Mouse (Mus musculus) neural tube, embryonic 13.5 days (tissue): Measurements from ENCODE around the gene Gm45021. TPM values are rescaled to one million over a fixed set of nuclear protein-coding genes. Genes with fewer than 3 reads are reported as not detected.

Experiments used
- ATAC-seq: fragments of 200-750 bp; cut with Nextera tagmentation; 2 replicates; pipeline ENCODE4 v1.8.0; 2017; ENCODE audit warnings: low read depth, mild to moderate bottlenecking, moderate TSS enrichment, moderate library complexity
- H3K27ac ChIP-seq: fragments of 300-500 bp; sonication (generic); replicated peaks from 2 replicates; pipeline ENCODE4 v1.5.1; 2015; ENCODE audit warnings: moderate library complexity, mild to moderate bottlenecking, inconsistent platforms
- H3K27me3 ChIP-seq: fragments of 300-500 bp; sonication (generic); 2 replicates; pipeline ENCODE4 v1.6.1; 2015; ENCODE audit warnings: mild to moderate bottlenecking, inconsistent platforms
- H3K36me3 ChIP-seq: fragments of 300-500 bp; sonication (generic); 2 replicates; pipeline ENCODE4 v1.6.1; 2015; ENCODE audit warnings: mild to moderate bottlenecking, inconsistent platforms
- H3K4me1 ChIP-seq: fragments of 300-500 bp; sonication (generic); replicated peaks from 2 replicates; pipeline ENCODE4 v1.6.1; 2015; ENCODE audit warnings: inconsistent platforms
- H3K4me2 ChIP-seq: fragments of 300-500 bp; sonication (generic); 2 replicates; pipeline ENCODE4 v1.6.1; 2015; ENCODE audit warnings: inconsistent platforms, mild to moderate bottlenecking, moderate library complexity
- H3K4me3 ChIP-seq: fragments of 300-500 bp; sonication (generic); 2 replicates; pipeline ENCODE4 v1.5.1; 2015; ENCODE audit warnings: mild to moderate bottlenecking, inconsistent platforms
- H3K9ac ChIP-seq: fragments of 300-500 bp; sonication (generic); 2 replicates; pipeline ENCODE4 v1.6.1; 2015; ENCODE audit warnings: moderate library complexity, mild to moderate bottlenecking, inconsistent platforms
- H3K9me3 ChIP-seq: fragments of 300-500 bp; sonication (generic); 2 replicates; pipeline ENCODE4 v1.6.1; 2016; ENCODE audit warnings: inconsistent platforms
- WGBS: fragments of 180-500 bp; shearing (Covaris S2); methylation state at CpG from one replicate; pipeline ENCODE4 v1.1.7; 2015; 5-methylcytosine and 5-hydroxymethylcytosine counted together
- polyA plus RNA-seq: library from polyadenylated mRNA; unstranded; fragments of >200 nt; fragmentation: Nextera tagmentation; extraction: Ambion mirVana; gene quantifications from 2 replicates; pipeline ENCODE4 v1.2.1, GENCODE M21; 2015

Gm45021 gene
- polyA plus RNA-seq, 1 experiment from 2014 or later = not detected

GRCm38 (mm10) chr6:48555104-48555890 is 34.1 kb upstream of the Gm45021 start:
- Histone ChIP-seq H3K4me1 (peaks cover 21% of the 10 kb centered on the region), H3K27me3 (no peaks in the 10 kb centered on the region), H3K9me3 (no peaks in the 10 kb centered on the region), H3K9ac (peak overlapping the region; percentile 90), H3K4me3 (peak overlapping the region; percentile 55), H3K36me3 (peaks cover 28% of the 10 kb centered on the region), H3K27ac (peak overlapping the region; percentile 96), H3K4me2 (peak overlapping the region; percentile 73)
- WGBS = 34% methylated on average over 13 of the region's 14 CpGs
- ATAC-seq = peak; percentile 84

DNA sequence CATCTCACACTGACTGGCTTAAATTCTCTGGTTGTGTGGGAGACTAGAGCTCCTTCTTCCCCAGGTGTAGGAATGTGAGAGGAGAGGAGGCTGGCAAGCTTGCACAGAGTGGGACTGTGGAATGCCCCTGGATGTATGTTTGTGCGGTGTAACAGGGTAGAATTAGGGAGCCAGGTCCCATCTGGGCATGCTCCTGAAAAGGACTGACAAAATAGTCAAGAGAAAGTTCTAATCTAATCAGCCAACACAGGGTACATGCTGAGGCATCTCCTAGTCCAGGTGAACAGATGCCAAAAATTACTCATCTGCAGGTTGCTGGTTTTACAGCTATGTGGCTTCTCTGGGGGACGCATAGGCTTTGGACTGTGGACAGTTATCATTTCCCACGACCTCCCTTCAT is 33.5 kb upstream of the Gm45021 start:
- H3K9me3 ChIP-seq = no peaks in the 10 kb centered on the region
- peak overlapping the region; percentile 96; the same call in 1 of the 2 replicates for H3K27ac ChIP-seq
- no peaks in the 10 kb centered on the region for H3K27me3 ChIP-seq
- 87% methylated on average over 3 of the region's 3 CpGs for WGBS
- peaks cover 21% of the 10 kb centered on the region for H3K4me1 ChIP-seq
- peaks cover 32% of the 10 kb centered on the region for H3K36me3 ChIP-seq
- peak overlapping the region; percentile 73 for H3K4me2 ChIP-seq
- ATAC-seq = no peak
- H3K9ac ChIP-seq = peak overlapping the region; percentile 90; the same call in 1 of the 2 replicates
- no peak overlapping the region for H3K4me3 ChIP-seq

- H3K36me3 ChIP-seq = peaks cover 57% of the 10 kb centered on the region
Observed at GRCm38 (mm10) chr6:48565693-48566310, 23.6 kb upstream of the Gm45021 start.

DNA sequence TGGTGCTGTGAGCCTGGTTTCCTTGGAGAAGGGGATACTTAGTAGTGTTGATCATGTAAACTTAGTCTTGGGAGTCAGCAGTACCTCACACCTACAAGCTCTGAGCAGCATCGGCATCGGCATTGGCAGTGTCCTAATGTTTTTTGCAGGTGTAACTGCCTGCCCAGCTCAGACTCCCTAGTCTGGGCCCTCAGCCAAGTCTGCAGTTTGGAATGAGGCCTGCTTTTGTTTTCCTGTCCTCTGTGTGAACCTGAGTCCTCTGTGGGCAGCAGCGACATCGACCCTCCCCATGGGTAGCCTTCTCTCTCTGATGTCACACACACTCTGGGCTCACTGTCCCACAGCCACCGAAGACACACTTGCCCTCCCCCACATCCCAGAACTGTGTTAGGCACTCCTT is 23.1 kb upstream of the Gm45021 start:
- peaks cover 57% of the 10 kb centered on the region for H3K36me3 ChIP-seq
- WGBS = 50% methylated on average over 5 of the region's 5 CpGs

More at GRCm38 (mm10) chr6:48565693-48566310, 23.6 kb upstream of the Gm45021 start:
- H3K27ac ChIP-seq = peak overlapping the region; percentile 23; the same call in 1 of the 2 replicates
- WGBS = 91% methylated on average over 4 of the region's 4 CpGs
- no peaks in the 10 kb centered on the region for H3K27me3 ChIP-seq
- H3K4me1 ChIP-seq = peaks cover 21% of the 10 kb centered on the region
- H3K4me2 ChIP-seq = no peak overlapping the region
- ATAC-seq = no peak
- no peak overlapping the region for H3K9ac ChIP-seq
- H3K4me3 ChIP-seq = no peak overlapping the region
- H3K9me3 ChIP-seq = peaks cover 3% of the 10 kb centered on the region; the same call in 1 of the 2 replicates

GRCm38 (mm10) chr6:48568036-48568984 is 21.1 kb upstream of the Gm45021 start:
- H3K4me2 ChIP-seq = no peak overlapping the region
- no peak overlapping the region; the same call in 1 of the 2 replicates for H3K9ac ChIP-seq
- H3K27me3 ChIP-seq = no peaks in the 10 kb centered on the region
- peaks cover 3% of the 10 kb centered on the region; the same call in 1 of the 2 replicates for H3K9me3 ChIP-seq
- H3K4me3 ChIP-seq = no peak overlapping the region
- peaks cover 50% of the 10 kb centered on the region for H3K36me3 ChIP-seq
- H3K4me1 ChIP-seq = peaks cover 21% of the 10 kb centered on the region
- H3K27ac ChIP-seq = 0 out of 2 replicates have a peak overlapping the region, but pooled peaks have one; percentile 2
- WGBS = 88% methylated on average over 21 of the region's 21 CpGs
- peak; percentile 36; the same call in 1 of the 2 replicates for ATAC-seq

More for the DNA sequence above, 23.1 kb upstream of the Gm45021 start:
- Histone ChIP-seq H3K4me2 (no peak overlapping the region), H3K9ac (no peak overlapping the region), H3K4me3 (no peak overlapping the region), H3K4me1 (peaks cover 21% of the 10 kb centered on the region), H3K9me3 (peaks cover 3% of the 10 kb centered on the region; the same call in 1 of the 2 replicates), H3K27me3 (no peaks in the 10 kb centered on the region), H3K27ac (peak overlapping the region; percentile 23; the same call in 1 of the 2 replicates)
- no peak for ATAC-seq

DNA sequence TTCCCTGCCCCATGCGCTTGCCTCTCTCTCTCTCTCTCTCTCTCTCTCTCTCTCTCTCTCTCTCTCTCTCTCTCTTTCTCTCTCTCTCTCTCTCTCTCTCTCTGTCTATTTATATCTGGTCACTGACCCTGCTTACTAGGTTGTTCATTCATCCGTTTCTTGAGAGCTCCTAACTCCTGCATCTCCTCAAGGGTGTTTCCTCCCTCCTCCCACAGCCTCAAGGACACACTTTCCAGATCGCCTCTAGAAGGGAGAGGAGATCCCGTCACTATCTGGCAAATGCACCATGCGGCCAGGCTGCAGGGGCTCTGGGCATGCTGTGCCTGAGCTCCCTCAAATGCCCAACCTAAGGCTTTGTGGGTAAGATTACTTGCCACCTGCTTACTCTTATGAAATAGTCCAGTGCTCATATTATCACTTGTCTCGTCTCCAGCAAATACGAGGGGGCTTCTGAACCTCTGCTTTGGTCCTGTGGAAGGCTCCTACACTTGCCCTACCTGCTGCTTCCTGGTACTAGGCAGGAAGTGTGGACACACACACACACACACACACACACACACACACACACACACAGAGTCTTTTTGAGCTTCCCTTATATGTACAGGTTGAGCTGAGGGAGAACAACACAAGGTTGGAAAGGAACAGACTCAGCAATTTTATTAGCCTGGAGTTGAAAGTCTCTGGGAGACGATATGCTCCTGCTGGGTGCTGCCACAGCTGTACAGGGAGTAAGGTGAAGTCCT is 20.2 kb upstream of the Gm45021 start:
- Histone ChIP-seq H3K9ac (no peak overlapping the region), H3K36me3 (peaks cover 42% of the 10 kb centered on the region), H3K9me3 (peaks cover 3% of the 10 kb centered on the region; the same call in 1 of the 2 replicates), H3K4me3 (no peak overlapping the region), H3K4me2 (no peak overlapping the region), H3K27me3 (no peaks in the 10 kb centered on the region), H3K27ac (no peak overlapping the region), H3K4me1 (peaks cover 21% of the 10 kb centered on the region)
- 87% methylated on average over 8 of the region's 8 CpGs for WGBS
- ATAC-seq = no peak

DNA sequence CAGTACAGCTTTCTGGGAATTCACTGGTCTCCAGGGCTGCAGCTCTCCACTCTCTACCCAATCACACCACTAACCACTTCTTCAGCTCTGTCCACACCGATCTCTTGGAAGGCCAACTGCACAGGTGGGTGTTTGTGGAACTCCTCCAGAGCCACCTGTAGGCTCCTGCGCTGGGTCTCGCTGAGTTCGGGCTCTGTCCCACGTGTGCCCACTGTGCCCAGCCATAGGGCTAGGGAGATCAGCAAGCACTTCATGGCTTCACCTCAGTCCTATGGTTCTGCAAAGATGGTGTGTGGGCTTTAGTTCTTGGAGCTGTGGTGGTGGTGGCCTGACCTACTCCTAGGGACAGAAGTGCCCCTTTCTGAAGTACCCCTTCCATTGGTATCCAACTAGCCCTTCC is 17.4 kb upstream of the Gm45021 start:
- no peak overlapping the region for H3K9ac ChIP-seq
- peaks cover 24% of the 10 kb centered on the region for H3K36me3 ChIP-seq
- H3K4me2 ChIP-seq = no peak overlapping the region
- peaks cover 3% of the 10 kb centered on the region; the same call in 1 of the 2 replicates for H3K9me3 ChIP-seq
- H3K27ac ChIP-seq = no peak overlapping the region
- no peak overlapping the region for H3K4me3 ChIP-seq
- ATAC-seq = no peak
- 0 out of 2 replicates have a peak, but pooled peaks cover 8% of the 10 kb centered on the region for H3K4me1 ChIP-seq
- no peaks in the 10 kb centered on the region for H3K27me3 ChIP-seq
- 91% methylated on average over 5 of the region's 5 CpGs for WGBS

DNA sequence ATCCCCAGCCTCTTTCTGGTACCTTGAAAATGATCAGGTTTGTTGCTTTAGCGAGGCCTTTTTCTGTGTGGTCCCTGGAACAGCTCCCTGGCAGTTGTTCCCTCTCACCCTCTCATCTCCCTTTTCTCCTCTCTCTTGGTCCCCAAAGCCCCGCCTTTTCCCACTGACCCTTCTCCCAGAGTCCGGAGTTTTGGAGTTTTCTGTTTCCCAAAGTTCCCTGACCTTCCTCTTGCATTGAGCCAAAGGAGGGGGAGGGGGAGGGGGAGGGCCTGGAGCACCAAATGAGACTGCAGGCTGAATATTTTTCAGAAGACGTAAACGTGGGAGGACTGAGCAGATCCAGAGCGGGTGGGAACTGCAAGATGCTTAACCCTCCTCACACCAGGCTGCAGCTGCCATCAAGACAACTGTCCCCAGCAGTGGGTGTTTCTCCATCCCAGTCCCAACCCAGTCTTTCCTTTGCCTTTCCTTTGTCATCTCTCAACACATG is 16.8 kb upstream of the Gm45021 start, which contains the start of gene Rarres2:
Gene Rarres2 (minus strand): TSS at position 218 of the 490 bp plus-strand sequence.
- WGBS = 29% methylated on average over 6 of the region's 6 CpGs
- no peak for ATAC-seq
- H3K9ac ChIP-seq = no peak within 1 kb of the TSS

DNA sequence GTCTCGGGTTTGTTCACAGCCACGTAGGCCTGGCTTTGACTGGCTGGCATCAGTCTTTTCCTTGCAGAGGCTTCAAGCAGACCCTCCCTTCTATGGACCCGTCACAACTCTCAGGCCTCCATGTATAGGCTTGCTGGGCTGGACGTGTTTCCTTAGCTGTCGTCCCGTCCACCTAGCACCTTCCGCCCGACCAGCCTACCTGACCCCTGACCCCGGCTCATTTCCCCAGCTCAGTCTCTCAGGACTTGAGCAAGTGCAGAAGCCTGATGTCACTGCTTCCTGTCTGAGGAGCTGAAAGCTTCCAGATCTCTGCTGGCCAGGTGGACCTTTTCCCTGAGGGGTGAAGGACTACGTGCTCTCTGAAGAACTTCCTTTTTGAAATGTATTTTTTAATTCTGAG is 16.1 kb upstream of the Gm45021 start:
- Histone ChIP-seq H3K9me3 (peaks cover 3% of the 10 kb centered on the region; the same call in 1 of the 2 replicates), H3K27ac (no peak overlapping the region), H3K4me2 (no peak overlapping the region), H3K9ac (no peak overlapping the region), H3K4me3 (no peak overlapping the region), H3K4me1 (0 out of 2 replicates have a peak, but pooled peaks cover 4% of the 10 kb centered on the region), H3K27me3 (no peaks in the 10 kb centered on the region), H3K36me3 (peaks cover 20% of the 10 kb centered on the region)
- no peak for ATAC-seq
- 72% methylated on average over 10 of the region's 10 CpGs for WGBS

More for the DNA sequence above, 16.8 kb upstream of the Gm45021 start, which contains the start of gene Rarres2:
- Histone ChIP-seq H3K9me3 (peaks cover 3% of the 10 kb centered on the region; the same call in 1 of the 2 replicates), H3K4me1 (0 out of 2 replicates have a peak, but pooled peaks cover 8% of the 10 kb centered on the region), H3K27ac (no peak within 1 kb of the TSS), H3K4me2 (no peak within 1 kb of the TSS), H3K36me3 (peaks cover 24% of the 10 kb centered on the region), H3K4me3 (no peak within 1 kb of the TSS), H3K27me3 (no peaks in the 10 kb centered on the region)

DNA sequence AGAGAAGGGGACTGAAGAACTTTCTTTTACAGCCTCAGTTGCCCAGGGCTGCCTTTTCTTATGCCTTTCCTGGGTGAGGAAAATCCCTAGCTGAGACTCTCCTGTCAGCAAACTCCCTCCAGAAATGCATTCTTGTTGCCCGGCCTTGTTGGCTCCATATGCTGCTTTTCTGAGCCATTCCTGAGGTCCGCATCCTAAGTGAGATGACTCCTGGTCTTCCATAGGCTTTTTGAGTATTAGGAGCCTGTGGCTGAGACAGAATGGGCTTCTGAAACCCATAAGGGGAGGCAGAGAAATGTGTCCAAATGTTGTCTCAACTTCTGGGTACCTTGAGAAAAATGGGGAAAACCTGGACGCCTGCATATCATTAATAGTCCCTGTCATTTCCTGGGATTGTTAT is 15.4 kb upstream of the Gm45021 start:
- Histone ChIP-seq H3K4me3 (no peak overlapping the region), H3K4me1 (no peaks in the 10 kb centered on the region), H3K36me3 (peaks cover 14% of the 10 kb centered on the region), H3K4me2 (no peak overlapping the region), H3K9me3 (peaks cover 3% of the 10 kb centered on the region; the same call in 1 of the 2 replicates), H3K27ac (no peak overlapping the region), H3K27me3 (no peaks in the 10 kb centered on the region), H3K9ac (no peak overlapping the region)
- ATAC-seq = no peak
- 84% methylated on average over 3 of the region's 3 CpGs for WGBS
